ENCODE assay signal across 25 mouse cellular contexts in the genomic region with DNA sequence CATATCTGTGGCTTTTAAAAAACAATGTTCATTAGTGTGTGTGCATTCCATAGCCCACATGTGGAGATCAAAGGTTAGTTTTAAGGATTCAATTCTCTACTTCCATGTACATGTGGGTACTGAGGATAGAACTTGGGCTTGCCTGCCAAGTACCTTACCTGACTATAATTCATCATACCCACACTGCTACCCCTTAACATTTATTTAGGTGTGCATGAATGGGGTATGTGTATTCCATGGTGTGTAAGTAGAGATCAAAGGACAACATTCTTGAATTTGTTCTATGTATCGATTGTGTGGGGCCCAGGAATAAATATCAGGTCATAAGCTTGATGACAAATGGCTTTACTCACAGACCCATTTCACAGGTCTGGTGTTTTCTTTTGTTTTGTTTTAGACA. TPM values are rescaled to one million over a fixed set of nuclear protein-coding genes. Genes with fewer than 3 reads are reported as not detected.
A peak's percentile ranks its signal among the peaks of the same experiment; 100 is the strongest.
DNase-seq lines count a peak whose midpoint lies in the region; ATAC-seq and TF ChIP-seq lines count a peak whose summit lies in the region.
"Had no signal": no experiment of that assay in that cellular context is flagged by ENCODE, and none has a peak within 500 bp of the region (broad histone marks: within the 10 kb centered on the region; RNA-seq: fewer than 3 reads in every experiment).

No protein-coding gene starts in this region.

- no peak overlapping the region for H3K4me3 ChIP-seq in intestine, embryonic 14.5 days (ENCODE audit: low read depth, low read length)
- no peak overlapping the region for H3K4me3 ChIP-seq in intestine, embryonic 15.5 days (replicated peaks)
- H3K4me3 ChIP-seq in small intestine, adult 2 months (ENCODE audit: low read depth, low read length) = no peak overlapping the region
- no peak overlapping the region for H3K4me3 ChIP-seq in stomach, postnatal 0 days (ENCODE audit: low read depth, low read length)
- H3K4me3 ChIP-seq in forebrain, embryonic 12.5 days (replicated peaks) = no peak overlapping the region
- H3K4me3 ChIP-seq in liver, postnatal 0 days (ENCODE audit: low read depth, low read length) = no peak overlapping the region
- H3K4me3 ChIP-seq: embryonic facial prominence, embryonic 10.5 days; embryonic facial prominence, embryonic 13.5 days; erythroblast, embryonic 14.5 days; forebrain, embryonic 13.5 days; gastrocnemius, adult 2 months; hindbrain, embryonic 12.5 days; hindbrain, embryonic 15.5 days had no signal

- H3K9ac ChIP-seq in intestine, embryonic 14.5 days (ENCODE audit: low read length) = no peak overlapping the region
- H3K9ac ChIP-seq in intestine, embryonic 15.5 days = no peak overlapping the region
- H3K9ac ChIP-seq in stomach, postnatal 0 days (ENCODE audit: low read length) = no peak overlapping the region
- H3K9ac ChIP-seq in forebrain, embryonic 12.5 days = no peak overlapping the region
- H3K9ac ChIP-seq in liver, postnatal 0 days (replicated peaks) = no peak overlapping the region
- H3K9ac ChIP-seq: embryonic facial prominence, embryonic 13.5 days; forebrain, embryonic 13.5 days; hindbrain, embryonic 12.5 days; hindbrain, embryonic 15.5 days had no signal

- TF ChIP-seq POLR2A in small intestine, adult 2 months (IDR thresholded peaks at IDR 0.05; ENCODE audit: low read depth, low read length) = no peak

- no peaks in the 10 kb centered on the region for H3K9me3 ChIP-seq in intestine, embryonic 14.5 days (ENCODE audit: control insufficient read depth, low read length)
- no peaks in the 10 kb centered on the region for H3K9me3 ChIP-seq in intestine, embryonic 15.5 days
- H3K9me3 ChIP-seq in stomach, postnatal 0 days (ENCODE audit: control insufficient read depth, low read length) = no peaks in the 10 kb centered on the region
- no peaks in the 10 kb centered on the region for H3K9me3 ChIP-seq in forebrain, embryonic 12.5 days
- H3K9me3 ChIP-seq in liver, postnatal 0 days (ENCODE audit: low read length) = no peaks in the 10 kb centered on the region
- H3K9me3 ChIP-seq: embryonic facial prominence, embryonic 10.5 days; embryonic facial prominence, embryonic 13.5 days; forebrain, embryonic 13.5 days; hindbrain, embryonic 12.5 days; hindbrain, embryonic 15.5 days had no signal

- no peaks in the 10 kb centered on the region for H3K36me3 ChIP-seq in intestine, embryonic 14.5 days (ENCODE audit: control insufficient read depth, insufficient read depth, low read length)
- H3K36me3 ChIP-seq in intestine, embryonic 15.5 days = no peaks in the 10 kb centered on the region
- no peaks in the 10 kb centered on the region for H3K36me3 ChIP-seq in small intestine, adult 2 months (ENCODE audit: control insufficient read depth, insufficient read depth, low read length)
- no peaks in the 10 kb centered on the region for H3K36me3 ChIP-seq in stomach, postnatal 0 days (ENCODE audit: control insufficient read depth, insufficient read depth, low read length)
- H3K36me3 ChIP-seq in forebrain, embryonic 12.5 days (replicated peaks) = no peaks in the 10 kb centered on the region
- no peaks in the 10 kb centered on the region for H3K36me3 ChIP-seq in liver, postnatal 0 days (replicated peaks; ENCODE audit: insufficient read depth, low read length)
- H3K36me3 ChIP-seq: embryonic facial prominence, embryonic 10.5 days; embryonic facial prominence, embryonic 13.5 days; hindbrain, embryonic 12.5 days; hindbrain, embryonic 15.5 days had no signal

- no peak overlapping the region for H3K27ac ChIP-seq in intestine, embryonic 14.5 days (ENCODE audit: low read depth)
- H3K27ac ChIP-seq in intestine, embryonic 15.5 days = no peak overlapping the region
- H3K27ac ChIP-seq in small intestine, adult 2 months (ENCODE audit: insufficient read depth, low read depth, low read length) = peak overlapping the region; percentile 38
- H3K27ac ChIP-seq in stomach, postnatal 0 days (replicated peaks) = no peak overlapping the region; the same call in 1 of the 2 replicates
- H3K27ac ChIP-seq in forebrain, embryonic 12.5 days = no peak overlapping the region
- H3K27ac ChIP-seq in liver, postnatal 0 days (ENCODE audit: low read depth) = no peak overlapping the region
- H3K27ac ChIP-seq: embryonic facial prominence, embryonic 10.5 days; embryonic facial prominence, embryonic 13.5 days; forebrain, embryonic 13.5 days; gastrocnemius, adult 2 months; hindbrain, embryonic 12.5 days; hindbrain, embryonic 15.5 days had no signal

- TF ChIP-seq EP300 in stomach, postnatal 0 days (optimal IDR thresholded peaks at IDR 0.05) = no peak
- no peak for TF ChIP-seq EP300 in liver, postnatal 0 days (IDR thresholded peaks at IDR 0.05; ENCODE audit: low read depth)

- WGBS in intestine, embryonic 14.5 days = 74% methylated on average over 1 of the region's 1 CpGs
- WGBS in intestine, embryonic 15.5 days = 59% methylated on average over 1 of the region's 1 CpGs
- WGBS in small intestine, adult 2 months = 22% methylated on average over 1 of the region's 1 CpGs
- WGBS in stomach, postnatal 0 days = 45% methylated on average over 1 of the region's 1 CpGs
- 95% methylated on average over 1 of the region's 1 CpGs for WGBS in forebrain, embryonic 12.5 days
- 73% methylated on average over 1 of the region's 1 CpGs for WGBS in liver, postnatal 0 days (ENCODE audit: insufficient replicate concordance)

- peak; percentile 22; the same call in 1 of the 2 replicates for ATAC-seq in intestine, embryonic 14.5 days (replicated peaks; ENCODE audit: low FRiP score, low TSS enrichment, low read depth)
- peak; percentile 59 for ATAC-seq in intestine, embryonic 15.5 days
- ATAC-seq in stomach, postnatal 0 days (ENCODE audit: low FRiP score, low TSS enrichment) = peak; percentile 28; the same call in 1 of the 2 replicates
- no peak for ATAC-seq in forebrain, embryonic 12.5 days (ENCODE audit: low FRiP score)
- no peak for ATAC-seq in liver, postnatal 0 days
- ATAC-seq: CD4-positive, CD25-positive, alpha-beta regulatory T cell, adult 4 months; forebrain, embryonic 13.5 days; forebrain, embryonic 16.5 days had no signal

- no peak for TF ChIP-seq CTCF in small intestine, adult 2 months (IDR thresholded peaks at IDR 0.05; ENCODE audit: extremely low read depth, insufficient read length, insufficient replicate concordance, low read depth, low read length)
- TF ChIP-seq CTCF in stomach, postnatal 0 days (IDR thresholded peaks at IDR 0.05; ENCODE audit: low read depth) = no peak
- no peak for TF ChIP-seq CTCF in liver, postnatal 0 days (IDR thresholded peaks at IDR 0.05; ENCODE audit: low read depth)

- no peak for DNase-seq in intestine, embryonic 14.5 days (ENCODE audit: low spot score)
- no peak for DNase-seq in stomach, postnatal 0 days (ENCODE audit: low spot score)
- DNase-seq in liver, postnatal 0 days = no peak
- DNase-seq: adrenal gland, adult 2 months; adrenal gland, postnatal 14 days; cerebellum, adult 11 months; cerebellum, adult 8-10 months; cerebellum, postnatal 10 days; cerebellum, postnatal 36 days; embryo, embryonic 11 days; gastrocnemius, adult 2 months; gastrocnemius, postnatal 14 days; heart, adult 11 months had no signal

- H3K4me2 ChIP-seq in intestine, embryonic 14.5 days (ENCODE audit: low read length) = no peak overlapping the region
- no peak overlapping the region for H3K4me2 ChIP-seq in intestine, embryonic 15.5 days (replicated peaks)
- no peak overlapping the region for H3K4me2 ChIP-seq in stomach, postnatal 0 days (replicated peaks; ENCODE audit: low read depth)
- no peak overlapping the region for H3K4me2 ChIP-seq in forebrain, embryonic 12.5 days
- H3K4me2 ChIP-seq in liver, postnatal 0 days (ENCODE audit: low read depth, low read length) = no peak overlapping the region
- H3K4me2 ChIP-seq: embryonic facial prominence, embryonic 13.5 days; forebrain, embryonic 13.5 days; heart, embryonic 11.5 days; hindbrain, embryonic 12.5 days; hindbrain, embryonic 15.5 days had no signal

- H3K4me1 ChIP-seq in intestine, embryonic 14.5 days (replicated peaks; ENCODE audit: control insufficient read depth, insufficient read depth, low read length) = no peaks in the 10 kb centered on the region
- H3K4me1 ChIP-seq in intestine, embryonic 15.5 days (replicated peaks) = no peaks in the 10 kb centered on the region
- peaks cover 9% of the 10 kb centered on the region; the same call in 1 of the 2 replicates for H3K4me1 ChIP-seq in small intestine, adult 2 months (ENCODE audit: control insufficient read depth, insufficient read depth, insufficient read length, low read length)
- H3K4me1 ChIP-seq in stomach, postnatal 0 days (replicated peaks; ENCODE audit: control insufficient read depth, insufficient read depth) = no peaks in the 10 kb centered on the region
- no peaks in the 10 kb centered on the region for H3K4me1 ChIP-seq in forebrain, embryonic 12.5 days
- no peaks in the 10 kb centered on the region for H3K4me1 ChIP-seq in liver, postnatal 0 days (ENCODE audit: insufficient read depth)
- H3K4me1 ChIP-seq: embryonic facial prominence, embryonic 10.5 days; embryonic facial prominence, embryonic 13.5 days; forebrain, embryonic 13.5 days; hindbrain, embryonic 12.5 days; hindbrain, embryonic 15.5 days had no signal

- no peaks in the 10 kb centered on the region for H3K27me3 ChIP-seq in intestine, embryonic 14.5 days (replicated peaks; ENCODE audit: control insufficient read depth, insufficient read depth, low read length)
- no peaks in the 10 kb centered on the region for H3K27me3 ChIP-seq in intestine, embryonic 15.5 days (replicated peaks)
- no peaks in the 10 kb centered on the region for H3K27me3 ChIP-seq in small intestine, adult 2 months (ENCODE audit: control insufficient read depth, insufficient read depth, low read length)
- H3K27me3 ChIP-seq in stomach, postnatal 0 days (ENCODE audit: control insufficient read depth, insufficient read depth, low read length) = no peaks in the 10 kb centered on the region
- H3K27me3 ChIP-seq in forebrain, embryonic 12.5 days = no peaks in the 10 kb centered on the region
- H3K27me3 ChIP-seq in liver, postnatal 0 days (ENCODE audit: insufficient read depth, low read length) = no peaks in the 10 kb centered on the region
- H3K27me3 ChIP-seq: embryonic facial prominence, embryonic 13.5 days; forebrain, embryonic 13.5 days; hindbrain, embryonic 12.5 days; hindbrain, embryonic 15.5 days had no signal

RNA-seq across cellular contexts. Expression of gene Dock7, which starts 20.5 kb away (rescaled TPM):
- 67.4 and 76.8 TPM in 2 replicates for polyA plus RNA-seq in intestine, embryonic 14.5 days (2014; fragmentation: Nextera tagmentation; extraction: Ambion mirVana)
- 41.6 and 42.2 TPM in 2 replicates for polyA plus RNA-seq in intestine, embryonic 15.5 days (2015; fragmentation: Nextera tagmentation; extraction: Ambion mirVana)
- 6.9 and 14.9 TPM in 2 replicates for polyA plus RNA-seq in small intestine, adult 2 months (2012; rRNA removed)
- 19.1 and 20.5 TPM in 2 replicates for polyA plus RNA-seq in stomach, postnatal 0 days (2015; fragmentation: Nextera tagmentation; extraction: Ambion mirVana)
- polyA plus RNA-seq in forebrain, embryonic 12.5 days (2016; fragmentation: Nextera tagmentation; extraction: Ambion mirVana) = 122 and 129 TPM in 2 replicates
- 4.0 and 5.2 TPM in 2 replicates for polyA plus RNA-seq in liver, postnatal 0 days (2015; fragmentation: Nextera tagmentation; extraction: Ambion mirVana)
- polyA plus RNA-seq: CD4-positive, CD25-positive, alpha-beta regulatory T cell, adult 4 months had no signal

RNA-seq across cellular contexts. Expression of gene Atg4c, which starts 52.6 kb away (rescaled TPM):
- 13.4 and 15.4 TPM in 2 replicates for polyA plus RNA-seq in intestine, embryonic 14.5 days (2014; fragmentation: Nextera tagmentation; extraction: Ambion mirVana)
- 14.4 and 14.6 TPM in 2 replicates for polyA plus RNA-seq in intestine, embryonic 15.5 days (2015; fragmentation: Nextera tagmentation; extraction: Ambion mirVana)
- polyA plus RNA-seq in small intestine, adult 2 months (2012; rRNA removed) = 1.1 and 3.3 TPM in 2 replicates
- polyA plus RNA-seq in stomach, postnatal 0 days (2015; fragmentation: Nextera tagmentation; extraction: Ambion mirVana) = 7.3 and 7.5 TPM in 2 replicates
- polyA plus RNA-seq in forebrain, embryonic 12.5 days (2016; fragmentation: Nextera tagmentation; extraction: Ambion mirVana) = 15.6 and 16.4 TPM in 2 replicates
- 5.2 and 6.0 TPM in 2 replicates for polyA plus RNA-seq in liver, postnatal 0 days (2015; fragmentation: Nextera tagmentation; extraction: Ambion mirVana)

Comparison
In these comparisons a context has a peak if more than half of its experiments do, and no peak if none do; other contexts are left out.
1. ATAC-seq: peak in intestine, embryonic 14.5 days (single experiment), intestine, embryonic 15.5 days (single experiment) and stomach, postnatal 0 days (single experiment); none in forebrain, embryonic 12.5 days (single experiment) and liver, postnatal 0 days (single experiment).